Mouse (Mus musculus): ENCODE data around the gene Fam189a2. TPM values are rescaled to one million over a fixed set of nuclear protein-coding genes. Genes with fewer than 3 reads are reported as not detected.

Fam189a2 gene
- polyA plus RNA-seq, 1 experiment from 2014 or later = 0.19 TPM

DNA sequence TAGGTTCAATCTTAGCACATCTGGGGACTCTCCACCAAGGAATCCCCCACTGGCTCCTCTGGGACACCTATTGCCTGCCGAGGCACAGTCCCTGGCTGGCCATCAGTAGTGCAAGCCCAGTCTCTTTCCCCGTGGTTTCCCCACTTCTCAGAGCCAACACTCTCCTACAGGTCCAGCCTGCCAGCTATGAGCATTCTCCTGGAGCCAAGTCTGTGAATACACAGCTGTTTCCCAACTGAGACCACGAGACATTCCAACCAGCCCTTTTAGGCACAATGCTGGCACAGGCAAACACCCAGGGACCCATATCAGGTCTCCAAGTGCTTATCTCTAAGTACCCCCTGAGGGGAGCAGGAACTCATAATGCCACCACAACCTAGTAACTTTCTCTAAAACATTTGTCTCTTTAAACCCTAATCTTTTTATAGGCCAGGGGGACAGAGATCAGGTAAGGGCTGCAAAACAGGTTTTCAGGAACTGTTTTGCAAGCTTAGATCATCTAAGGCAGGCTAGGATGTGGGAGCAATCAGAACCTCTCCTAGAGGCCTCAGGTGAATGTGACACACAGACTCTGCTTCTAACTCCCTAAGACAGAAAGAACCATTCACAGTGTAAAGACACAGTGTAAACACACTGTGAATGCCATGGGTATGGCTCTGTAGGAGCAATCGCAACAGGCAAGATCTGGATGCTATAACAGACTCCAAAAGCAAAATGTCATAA, 23.0 kb downstream of the Fam189a2 start:
- H3K27me3 ChIP-seq (replicated peaks; ENCODE audit: control insufficient read depth, insufficient read depth, low read length) = no peaks in the 10 kb centered on the region
- H3K27ac ChIP-seq (ENCODE audit: low read depth, low read length) = no peak overlapping the region
- no peak overlapping the region for H3K9ac ChIP-seq (ENCODE audit: low read depth, low read length)
- no peak overlapping the region for H3K4me3 ChIP-seq (ENCODE audit: low read depth, low read length)
- H3K9me3 ChIP-seq (ENCODE audit: control insufficient read depth, low read length) = no peaks in the 10 kb centered on the region
- DNase-seq (ENCODE audit: low spot score) (no peak), ATAC-seq (replicated peaks; ENCODE audit: low FRiP score) (no peak)
- no peaks in the 10 kb centered on the region for H3K36me3 ChIP-seq (ENCODE audit: control insufficient read depth, insufficient read depth, low read length)
- no peak overlapping the region for H3K4me2 ChIP-seq
- no peaks in the 10 kb centered on the region for H3K4me1 ChIP-seq (replicated peaks; ENCODE audit: control insufficient read depth, insufficient read depth, low read length)
- 65% methylated on average over 4 of the region's 4 CpGs for whole genome bisulfite sequencing

DNA sequence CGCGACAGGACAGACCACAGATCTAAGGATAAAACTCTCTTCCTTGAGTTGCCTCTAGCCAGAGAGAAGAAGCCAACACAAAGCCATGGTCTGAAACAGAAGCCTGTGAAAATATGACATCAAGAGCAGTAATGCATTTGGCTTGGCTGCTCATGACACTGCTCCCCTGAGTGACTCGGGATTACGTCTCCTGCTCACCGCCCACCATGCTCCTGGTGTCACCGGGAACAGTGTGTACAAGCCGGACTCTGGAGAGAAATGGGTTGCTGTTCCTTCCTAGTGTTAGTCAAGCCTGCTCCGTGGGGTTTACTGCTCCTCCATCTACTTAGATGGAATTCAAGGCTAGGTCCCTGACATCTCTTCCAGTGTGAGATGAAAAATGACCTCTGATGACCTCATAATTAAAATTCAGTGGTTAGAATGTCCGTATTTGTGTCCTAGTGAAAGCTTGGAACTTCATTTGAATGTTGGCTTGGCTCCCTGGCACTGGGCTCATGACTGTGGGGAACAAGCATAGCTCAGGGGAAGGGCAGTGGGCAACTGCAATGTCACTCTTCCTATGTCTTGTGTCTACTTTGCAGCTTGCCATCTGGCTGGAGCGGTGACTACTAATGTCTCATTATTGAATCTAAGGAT, 23.7 kb downstream of the Fam189a2 start:
- WGBS = 84% methylated on average over 10 of the region's 10 CpGs
- H3K9ac ChIP-seq (ENCODE audit: low read depth, low read length) = no peak overlapping the region
- no peak overlapping the region for H3K27ac ChIP-seq (ENCODE audit: low read depth, low read length)
- no peak overlapping the region for H3K4me3 ChIP-seq (ENCODE audit: low read depth, low read length)
- no peaks in the 10 kb centered on the region for H3K9me3 ChIP-seq (ENCODE audit: control insufficient read depth, low read length)
- no peaks in the 10 kb centered on the region for H3K36me3 ChIP-seq (ENCODE audit: control insufficient read depth, insufficient read depth, low read length)
- ATAC-seq (replicated peaks; ENCODE audit: low FRiP score) (no peak), DNase-seq (ENCODE audit: low spot score) (no peak)
- no peaks in the 10 kb centered on the region for H3K27me3 ChIP-seq (replicated peaks; ENCODE audit: control insufficient read depth, insufficient read depth, low read length)
- H3K4me2 ChIP-seq = no peak overlapping the region
- H3K4me1 ChIP-seq (replicated peaks; ENCODE audit: control insufficient read depth, insufficient read depth, low read length) = no peaks in the 10 kb centered on the region

DNA sequence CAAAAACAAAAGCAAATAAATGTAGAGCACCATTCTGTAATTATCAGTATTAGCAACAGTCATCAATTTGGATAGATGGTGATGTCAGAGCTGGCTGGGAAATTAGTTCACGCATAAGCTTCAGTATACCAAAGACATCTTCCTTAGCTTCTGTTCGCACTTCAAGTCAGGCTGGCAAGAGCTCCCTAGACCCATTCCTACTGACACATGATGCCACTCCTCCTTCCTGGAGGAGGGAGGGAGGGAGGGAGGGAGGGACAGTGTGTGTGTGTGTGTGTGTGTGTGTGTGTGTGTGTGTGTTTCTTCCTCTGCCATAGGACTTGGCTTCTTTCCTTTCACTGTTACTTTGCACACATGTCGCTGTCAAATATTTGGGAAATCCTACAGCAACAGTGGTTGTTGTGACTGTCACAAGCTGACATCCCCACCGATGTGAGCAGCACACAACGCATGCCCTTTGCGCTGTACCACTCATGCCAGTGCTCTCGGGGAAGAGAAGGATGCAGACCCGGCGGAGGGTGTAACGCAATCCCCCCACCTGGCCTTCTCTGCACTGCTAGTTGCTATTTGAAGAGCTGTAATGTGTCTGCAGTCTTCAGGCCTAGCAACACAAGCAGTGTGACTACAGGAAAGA, 34.9 kb downstream of the Fam189a2 start:
- DNase-seq (ENCODE audit: low spot score) = no peak
- Histone ChIP-seq H3K36me3 (ENCODE audit: control insufficient read depth, insufficient read depth, low read length) (no peaks in the 10 kb centered on the region), H3K9ac (ENCODE audit: low read depth, low read length) (no peak overlapping the region), H3K4me3 (ENCODE audit: low read depth, low read length) (no peak overlapping the region), H3K4me1 (replicated peaks; ENCODE audit: control insufficient read depth, insufficient read depth, low read length) (no peaks in the 10 kb centered on the region), H3K27ac (ENCODE audit: low read depth, low read length) (no peak overlapping the region), H3K27me3 (replicated peaks; ENCODE audit: control insufficient read depth, insufficient read depth, low read length) (no peaks in the 10 kb centered on the region), H3K4me2 (no peak overlapping the region), H3K9me3 (ENCODE audit: control insufficient read depth, low read length) (no peaks in the 10 kb centered on the region)
- no peak for ATAC-seq (replicated peaks; ENCODE audit: low FRiP score)
- WGBS = 88% methylated on average over 10 of the region's 10 CpGs

GRCm38 (mm10) chr19:23988166-23988565, 42.7 kb downstream of the Fam189a2 start:
- no peak for ATAC-seq (replicated peaks; ENCODE audit: low FRiP score)
- Histone ChIP-seq H3K4me3 (ENCODE audit: low read depth, low read length) (no peak overlapping the region), H3K9me3 (ENCODE audit: control insufficient read depth, low read length) (no peaks in the 10 kb centered on the region), H3K4me2 (no peak overlapping the region), H3K27ac (ENCODE audit: low read depth, low read length) (no peak overlapping the region), H3K4me1 (replicated peaks; ENCODE audit: control insufficient read depth, insufficient read depth, low read length) (no peaks in the 10 kb centered on the region), H3K27me3 (replicated peaks; ENCODE audit: control insufficient read depth, insufficient read depth, low read length) (no peaks in the 10 kb centered on the region), H3K36me3 (ENCODE audit: control insufficient read depth, insufficient read depth, low read length) (no peaks in the 10 kb centered on the region), H3K9ac (ENCODE audit: low read depth, low read length) (no peak overlapping the region)
- WGBS = 84% methylated on average over 4 of the region's 4 CpGs
- no peak for DNase-seq (ENCODE audit: low spot score)

- Histone ChIP-seq H3K36me3 (ENCODE audit: control insufficient read depth, insufficient read depth, low read length) (no peaks in the 10 kb centered on the region), H3K9me3 (ENCODE audit: control insufficient read depth, low read length) (no peaks in the 10 kb centered on the region), H3K4me3 (ENCODE audit: low read depth, low read length) (no peak overlapping the region), H3K9ac (ENCODE audit: low read depth, low read length) (no peak overlapping the region), H3K4me1 (replicated peaks; ENCODE audit: control insufficient read depth, insufficient read depth, low read length) (no peaks in the 10 kb centered on the region), H3K4me2 (no peak overlapping the region), H3K27me3 (replicated peaks; ENCODE audit: control insufficient read depth, insufficient read depth, low read length) (no peaks in the 10 kb centered on the region), H3K27ac (ENCODE audit: low read depth, low read length) (no peak overlapping the region)
- ATAC-seq (replicated peaks; ENCODE audit: low FRiP score) (no peak), DNase-seq (ENCODE audit: low spot score) (no peak)
- 43% methylated on average over 2 of the region's 2 CpGs for WGBS
These were observed 43.5 kb downstream of the Fam189a2 start for GRCm38 (mm10) chr19:23987291-23987690.

DNA sequence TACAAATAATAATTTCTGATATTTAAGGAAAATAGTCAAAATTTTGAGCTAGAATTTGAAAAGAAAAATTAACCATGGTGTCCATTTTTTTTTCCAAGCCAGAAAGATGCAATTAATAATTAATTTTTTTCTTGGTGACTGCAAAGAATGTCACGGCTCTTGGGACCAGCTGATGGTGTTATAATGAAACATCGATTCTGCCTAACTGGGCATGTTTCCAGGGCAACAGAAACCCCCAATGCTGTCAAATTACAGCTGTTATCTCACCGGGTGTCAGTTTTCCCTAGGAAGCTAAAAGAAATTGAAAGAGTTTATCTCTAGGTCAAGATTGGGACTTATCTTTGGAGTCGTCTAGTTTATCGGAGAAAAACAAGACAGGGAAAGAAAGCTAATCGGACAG, 46.6 kb downstream of the Fam189a2 start:
- ATAC-seq (replicated peaks; ENCODE audit: low FRiP score) (no peak), DNase-seq (ENCODE audit: low spot score) (no peak)
- no peaks in the 10 kb centered on the region for H3K36me3 ChIP-seq (ENCODE audit: control insufficient read depth, insufficient read depth, low read length)
- H3K9ac ChIP-seq (ENCODE audit: low read depth, low read length) = no peak overlapping the region
- no peaks in the 10 kb centered on the region for H3K27me3 ChIP-seq (replicated peaks; ENCODE audit: control insufficient read depth, insufficient read depth, low read length)
- WGBS = 58% methylated on average over 6 of the region's 6 CpGs
- H3K4me3 ChIP-seq (ENCODE audit: low read depth, low read length) = no peak overlapping the region
- no peaks in the 10 kb centered on the region for H3K4me1 ChIP-seq (replicated peaks; ENCODE audit: control insufficient read depth, insufficient read depth, low read length)
- H3K27ac ChIP-seq (ENCODE audit: low read depth, low read length) = no peak overlapping the region
- no peaks in the 10 kb centered on the region for H3K9me3 ChIP-seq (ENCODE audit: control insufficient read depth, low read length)
- no peak overlapping the region for H3K4me2 ChIP-seq

DNA sequence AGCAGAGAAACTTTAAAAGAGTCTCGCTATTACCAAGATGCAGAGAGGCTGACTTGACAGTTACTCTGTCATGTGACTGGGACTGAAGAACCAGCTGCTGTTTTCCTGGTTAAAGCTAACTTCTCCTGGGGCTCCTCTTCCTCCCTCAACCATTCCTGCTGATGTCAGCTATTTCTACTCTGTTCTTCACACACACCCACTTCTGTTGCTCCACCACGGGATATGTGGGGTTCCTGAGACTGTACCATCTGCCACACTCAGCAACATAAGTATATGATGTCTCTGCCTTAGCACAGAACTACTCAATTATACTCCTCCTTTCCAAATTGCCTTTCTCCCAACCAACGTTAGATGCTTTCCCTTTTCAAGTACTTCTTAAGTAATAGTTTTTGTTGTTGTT, 50.2 kb downstream of the Fam189a2 start:
- H3K27ac ChIP-seq (ENCODE audit: low read depth, low read length) = no peak overlapping the region
- no peak for ATAC-seq (replicated peaks; ENCODE audit: low FRiP score)
- 48% methylated on average over 3 of the region's 3 CpGs for WGBS
- H3K4me2 ChIP-seq = no peak overlapping the region
- H3K36me3 ChIP-seq (ENCODE audit: control insufficient read depth, insufficient read depth, low read length) = no peaks in the 10 kb centered on the region
- no peaks in the 10 kb centered on the region for H3K9me3 ChIP-seq (ENCODE audit: control insufficient read depth, low read length)
- no peaks in the 10 kb centered on the region for H3K4me1 ChIP-seq (replicated peaks; ENCODE audit: control insufficient read depth, insufficient read depth, low read length)
- no peak overlapping the region for H3K9ac ChIP-seq (ENCODE audit: low read depth, low read length)
- no peak overlapping the region for H3K4me3 ChIP-seq (ENCODE audit: low read depth, low read length)
- DNase-seq (ENCODE audit: low spot score) = no peak
- no peaks in the 10 kb centered on the region for H3K27me3 ChIP-seq (replicated peaks; ENCODE audit: control insufficient read depth, insufficient read depth, low read length)

DNA sequence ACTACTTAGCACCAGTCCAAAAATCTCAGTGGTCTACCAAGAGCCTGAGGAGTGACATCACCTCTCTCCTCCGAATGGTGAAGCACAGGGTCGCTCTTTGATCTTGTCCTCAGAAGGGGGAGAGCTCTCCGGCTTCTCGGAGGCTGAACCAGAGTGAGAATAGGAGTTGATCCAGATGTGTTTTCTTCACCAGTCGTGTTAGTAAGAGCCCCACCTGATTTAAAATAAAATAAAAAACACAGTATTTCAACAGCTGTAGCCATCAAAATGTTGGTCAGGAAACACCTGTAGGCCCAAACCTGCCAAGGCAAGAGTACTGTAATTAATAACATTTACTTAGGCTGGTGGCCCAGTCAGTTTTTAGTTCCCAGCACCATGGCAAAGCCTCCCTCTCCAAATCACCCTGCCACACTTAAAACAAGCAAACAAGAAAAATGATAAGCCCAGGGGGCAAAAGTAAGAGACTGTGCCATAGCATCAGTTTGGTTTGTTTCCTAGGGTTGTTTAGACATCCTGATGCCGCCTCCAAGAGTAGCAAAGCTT, 52.8 kb downstream of the Fam189a2 start:
- Histone ChIP-seq H3K9ac (ENCODE audit: low read depth, low read length) (no peak overlapping the region), H3K4me1 (replicated peaks; ENCODE audit: control insufficient read depth, insufficient read depth, low read length) (no peaks in the 10 kb centered on the region), H3K9me3 (ENCODE audit: control insufficient read depth, low read length) (no peaks in the 10 kb centered on the region), H3K36me3 (ENCODE audit: control insufficient read depth, insufficient read depth, low read length) (no peaks in the 10 kb centered on the region), H3K4me2 (no peak overlapping the region), H3K27me3 (replicated peaks; ENCODE audit: control insufficient read depth, insufficient read depth, low read length) (no peaks in the 10 kb centered on the region), H3K4me3 (ENCODE audit: low read depth, low read length) (no peak overlapping the region), H3K27ac (ENCODE audit: low read depth, low read length) (no peak overlapping the region)
- DNase-seq (ENCODE audit: low spot score) = no peak
- no peak for ATAC-seq (replicated peaks; ENCODE audit: low FRiP score)
- 71% methylated on average over 6 of the region's 6 CpGs for WGBS

Data from liver, embryonic 11.5 days (tissue).